Mouse (Mus musculus) C2C12 (cell line): ENCODE results near the gene Ccl25.

ENCODE experiments used
- CTCF ChIP-seq: IDR thresholded peaks from one replicate; pipeline ENCODE4 v1.5.1; 2011; ENCODE audit not compliant: control insufficient read depth, insufficient read depth, insufficient read length
- MYOD1 ChIP-seq: IDR thresholded peaks from one replicate; pipeline ENCODE4 v1.6.1; 2011; ENCODE audit warnings: low read depth; ENCODE audit not compliant: control insufficient read depth, insufficient read length
- USF1 ChIP-seq: IDR thresholded peaks from one replicate; pipeline ENCODE4 v1.6.1; 2011; ENCODE audit warnings: low read depth, mild to moderate bottlenecking, control low read depth, moderate library complexity

DNA sequence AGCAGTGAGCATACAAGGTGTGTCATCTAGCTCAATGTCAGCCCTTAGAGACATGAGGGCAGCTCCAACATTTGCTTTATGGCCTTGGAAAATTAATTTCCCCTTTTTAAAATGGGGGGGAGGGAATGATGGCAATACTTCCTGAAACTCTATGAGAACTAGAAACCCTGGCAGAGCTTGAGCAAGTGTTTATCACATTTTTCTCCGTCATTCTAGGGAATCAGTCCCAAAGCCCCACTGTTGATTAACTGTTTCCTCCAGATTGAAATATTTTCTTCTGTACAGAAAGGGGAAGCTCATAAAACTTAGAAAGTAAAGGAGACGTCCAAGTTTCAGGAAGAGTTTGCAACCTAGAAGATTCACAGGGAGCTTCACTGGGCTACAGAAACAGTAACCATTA is 10.7 kb downstream of the Ccl25 start:
- TF ChIP-seq CTCF: no peak
- no peak for TF ChIP-seq MYOD1
- no peak for TF ChIP-seq USF1
